Mouse (Mus musculus) myocyte (in vitro differentiated cells): Measurements from ENCODE around the gene Gm20696. TPM values are rescaled to one million over a fixed set of nuclear protein-coding genes. Genes with fewer than 3 reads are reported as not detected.

Experiments used
- H3K27me3 ChIP-seq: one replicate; pipeline ENCODE4 v1.6.1; 2011; ENCODE audit not compliant: control insufficient read depth, insufficient read depth, insufficient read length
- H3K36me3 ChIP-seq: one replicate; pipeline ENCODE4 v1.6.1; 2011; ENCODE audit not compliant: control insufficient read depth, insufficient read depth
- H3K4me2 ChIP-seq: one replicate; pipeline ENCODE4 v1.6.1; 2011; ENCODE audit warnings: low read depth, control low read depth
- H3K4me3 ChIP-seq: one replicate; pipeline ENCODE4 v1.5.1; 2011; ENCODE audit warnings: mild to moderate bottlenecking, control low read depth, moderate library complexity
- H3K79me2 ChIP-seq: one replicate; pipeline ENCODE4 v1.6.1; 2011; ENCODE audit not compliant: control insufficient read depth, insufficient read depth
- H3ac ChIP-seq: one replicate; pipeline ENCODE4 v1.6.1; 2011; ENCODE audit not compliant: control insufficient read depth, insufficient read length
- CEBPB ChIP-seq: IDR thresholded peaks from 2 replicates; pipeline ENCODE4 v1.6.1; 2011; ENCODE audit warnings: mild to moderate bottlenecking, moderate library complexity; ENCODE audit not compliant: poor library complexity, insufficient read depth, severe bottlenecking
- E2F4 ChIP-seq: IDR thresholded peaks from one replicate; pipeline ENCODE4 v1.6.1; 2011; ENCODE audit warnings: mild to moderate bottlenecking, control low read depth, moderate library complexity; ENCODE audit not compliant: insufficient read depth
- MAX ChIP-seq: IDR thresholded peaks from one replicate; pipeline ENCODE4 v1.6.1; 2011; ENCODE audit warnings: low read depth, mild to moderate bottlenecking, control low read depth
- MYOD1 ChIP-seq, 3 experiments: IDR thresholded peaks; one replicate each; pipeline ENCODE4 v1.6.1; 2011; ENCODE audit warnings: control low read depth in 2 of 3, low read depth in 2 of 3, mild to moderate bottlenecking in 2 of 3, moderate library complexity in 1 of 3; ENCODE audit not compliant: insufficient read length in 2 of 3, control insufficient read depth in 1 of 3
- MYOG ChIP-seq, 3 experiments: IDR thresholded peaks; one replicate each; pipeline ENCODE4 v1.6.1; 2011; ENCODE audit warnings: control low read depth in 2 of 3, low read depth in 2 of 3, mild to moderate bottlenecking in 2 of 3; ENCODE audit not compliant: insufficient read length in 2 of 3, control insufficient read depth in 1 of 3, insufficient read depth in 1 of 3
- POLR2A ChIP-seq: IDR thresholded peaks from one replicate; pipeline ENCODE4 v1.6.1; 2011; ENCODE audit warnings: low read depth, mild to moderate bottlenecking, control low read depth, moderate library complexity; ENCODE audit not compliant: insufficient read length
- POLR2AphosphoS2 ChIP-seq: IDR thresholded peaks from one replicate; pipeline ENCODE4 v1.6.1; 2011; ENCODE audit warnings: low read depth, control low read depth; ENCODE audit not compliant: insufficient read length
- REST ChIP-seq: IDR thresholded peaks from one replicate; pipeline ENCODE4 v1.6.1; 2011; ENCODE audit warnings: mild to moderate bottlenecking, control low read depth, moderate library complexity; ENCODE audit not compliant: insufficient read depth, insufficient read length
- TCF12 ChIP-seq: IDR thresholded peaks from one replicate; pipeline ENCODE4 v1.6.1; 2011; ENCODE audit warnings: mild to moderate bottlenecking, control low read depth; ENCODE audit not compliant: poor library complexity, insufficient read depth, severe bottlenecking
- TCF3 ChIP-seq: IDR thresholded peaks from one replicate; pipeline ENCODE4 v1.6.1; 2011; ENCODE audit warnings: low read depth, control low read depth; ENCODE audit not compliant: insufficient read length
- USF1 ChIP-seq: IDR thresholded peaks from one replicate; pipeline ENCODE4 v1.6.1; 2011; ENCODE audit warnings: low read depth, mild to moderate bottlenecking, control low read depth, moderate library complexity
- polyA plus RNA-seq: library from polyadenylated mRNA; unstranded; fragments of >200 nt; fragmentation: generic; extraction: Trizol; gene quantifications from one replicate; pipeline ENCODE4 v1.2.1, GENCODE M21; 2012; ENCODE audit warnings: missing spikeins

Gene Gm20696
- polyA plus RNA-seq, 1 experiment, result 0.13 TPM

DNA sequence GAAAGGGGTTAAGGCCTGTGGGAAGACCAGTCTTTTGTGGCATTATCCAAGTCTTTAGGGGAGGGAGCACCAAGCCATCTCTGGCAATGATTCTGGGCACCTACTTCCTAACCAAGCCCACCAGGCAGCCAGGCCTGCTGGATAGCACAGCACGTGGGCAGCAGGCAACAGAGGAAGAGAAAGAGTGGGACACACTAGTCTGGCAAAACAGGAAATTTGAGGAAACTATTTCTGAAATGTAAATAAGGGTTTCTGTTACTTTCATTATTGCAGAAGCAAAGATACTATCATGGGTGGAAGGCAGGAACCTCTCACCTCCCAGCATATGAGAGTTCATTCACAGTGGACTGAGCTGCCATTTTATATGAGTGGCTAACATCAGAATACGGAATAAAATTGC is 265.4 kb downstream of the Gm20696 start:
- no peaks in the 10 kb centered on the region for H3K36me3 ChIP-seq
- TF ChIP-seq TCF3 (no peak), REST (no peak), MYOG (IDR thresholded peaks at IDR 0.05; ENCODE audit: control insufficient read depth in 1 of 3, insufficient read depth in 1 of 3, insufficient read length in 2 of 3, low read depth in 2 of 3) (no peak), USF1 (no peak), POLR2A (no peak), MYOD1 (IDR thresholded peaks at IDR 0.05; ENCODE audit: control insufficient read depth in 1 of 3, insufficient read length in 2 of 3, low read depth in 2 of 3) (no peak)
- no peak overlapping the region for H3K4me3 ChIP-seq
- H3K27me3 ChIP-seq, result no peaks in the 10 kb centered on the region
- no peaks in the 10 kb centered on the region for H3K79me2 ChIP-seq
- no peak overlapping the region for H3K4me2 ChIP-seq
- no peak overlapping the region for H3ac ChIP-seq

GRCm38 (mm10) chr6:99395745-99396144 is 270.9 kb downstream of the Gm20696 start:
- TF ChIP-seq MYOD1 (IDR thresholded peaks at IDR 0.05; ENCODE audit: control insufficient read depth in 1 of 3, insufficient read length in 2 of 3, low read depth in 2 of 3) (no peak), USF1 (no peak), POLR2A (no peak)
- H3K4me2 ChIP-seq, result no peak overlapping the region
- H3K36me3 ChIP-seq, result no peaks in the 10 kb centered on the region
- H3ac ChIP-seq, result no peak overlapping the region
- no peaks in the 10 kb centered on the region for H3K79me2 ChIP-seq
- H3K27me3 ChIP-seq, result no peaks in the 10 kb centered on the region
- H3K4me3 ChIP-seq, result no peak overlapping the region

- no peak overlapping the region for H3K4me3 ChIP-seq
- no peak overlapping the region for H3ac ChIP-seq
Observed at GRCm38 (mm10) chr6:99394801-99395200, 271.8 kb downstream of the Gm20696 start.

DNA sequence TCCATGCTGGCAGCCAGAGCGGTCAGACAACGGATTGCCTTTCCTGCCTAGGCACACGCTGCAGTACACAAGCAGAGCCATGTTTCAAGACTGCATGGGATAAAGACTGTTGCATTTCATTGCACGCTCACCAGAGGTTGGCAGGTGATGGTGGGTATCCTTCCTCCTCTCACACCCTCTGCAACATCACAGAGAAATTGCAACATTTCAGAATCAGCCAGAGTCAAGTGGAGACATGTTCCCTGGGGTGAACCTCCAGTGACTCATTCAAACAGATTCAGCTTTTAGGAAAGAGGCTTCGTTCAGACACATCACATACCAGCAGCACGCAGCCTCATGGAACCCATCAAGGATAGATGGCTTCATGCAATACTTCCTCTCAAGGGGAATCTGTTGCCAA is 274.1 kb downstream of the Gm20696 start:
- H3K4me2 ChIP-seq, result no peak overlapping the region
- TF ChIP-seq CEBPB, result peak; percentile 71; the same call in 1 of the 2 replicates
- no peak for TF ChIP-seq TCF12
- no peak for TF ChIP-seq USF1
- H3K79me2 ChIP-seq, result no peaks in the 10 kb centered on the region
- H3K27me3 ChIP-seq, result no peaks in the 10 kb centered on the region
- H3ac ChIP-seq, result no peak overlapping the region
- no peaks in the 10 kb centered on the region for H3K36me3 ChIP-seq
- H3K4me3 ChIP-seq, result no peak overlapping the region

More at GRCm38 (mm10) chr6:99394801-99395200, 271.8 kb downstream of the Gm20696 start:
- no peaks in the 10 kb centered on the region for H3K36me3 ChIP-seq
- TF ChIP-seq REST (no peak), E2F4 (no peak), TCF3 (no peak), USF1 (no peak), MYOD1 (IDR thresholded peaks at IDR 0.05; ENCODE audit: control insufficient read depth in 1 of 3, insufficient read length in 2 of 3, low read depth in 2 of 3) (no peak), POLR2AphosphoS2 (no peak), MYOG (IDR thresholded peaks at IDR 0.05; ENCODE audit: control insufficient read depth in 1 of 3, insufficient read depth in 1 of 3, insufficient read length in 2 of 3, low read depth in 2 of 3) (no peak), MAX (no peak), TCF12 (no peak)
- H3K27me3 ChIP-seq, result no peaks in the 10 kb centered on the region
- no peak overlapping the region for H3K4me2 ChIP-seq
- H3K79me2 ChIP-seq, result no peaks in the 10 kb centered on the region

DNA sequence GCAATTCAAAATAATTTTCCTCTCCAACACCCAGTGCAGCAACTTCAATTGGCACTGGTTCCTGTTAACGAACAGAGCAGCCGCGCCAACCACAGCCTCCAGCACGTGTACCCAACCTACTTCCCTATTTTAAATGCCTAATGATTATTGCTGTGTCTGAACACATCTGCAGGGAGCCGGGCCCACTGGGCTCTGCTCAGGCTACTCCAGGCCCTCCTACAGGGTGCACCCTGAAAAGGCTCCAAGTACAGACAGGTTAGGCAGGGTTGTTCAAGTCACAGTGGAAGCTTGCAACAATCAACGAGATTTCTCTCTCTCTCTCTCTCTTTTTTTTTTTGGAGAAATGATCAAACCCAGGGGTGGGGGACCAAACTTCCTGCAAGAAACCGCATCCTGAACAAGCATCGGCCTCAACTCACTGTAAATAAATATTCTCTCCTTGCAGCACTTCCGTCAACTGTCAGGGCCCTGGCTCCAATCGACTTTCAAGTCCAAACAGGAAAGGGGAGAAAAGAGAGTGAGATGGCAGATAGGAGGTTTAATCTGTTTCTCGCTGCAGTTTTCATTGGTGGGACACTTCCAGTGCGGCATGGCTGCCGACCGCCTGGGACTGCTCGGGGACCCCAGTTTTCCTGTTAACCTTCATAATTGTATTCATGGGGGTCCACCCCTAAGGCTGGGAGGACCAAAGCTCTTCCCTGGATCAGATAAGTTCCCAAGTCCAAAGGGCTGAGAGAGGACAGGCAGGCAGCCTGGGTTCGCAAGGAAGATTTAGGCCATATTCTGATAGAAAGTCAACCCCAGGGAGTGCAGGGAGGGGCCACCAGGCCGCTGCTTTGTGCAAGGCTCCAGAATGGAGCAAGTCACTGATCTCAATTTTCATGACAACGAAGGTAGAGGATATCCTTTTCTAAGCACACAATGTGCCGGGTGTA is 277.6 kb downstream of the Gm20696 start:
- Histone ChIP-seq H3K36me3 (no peaks in the 10 kb centered on the region), H3K4me2 (no peak overlapping the region), H3K27me3 (no peaks in the 10 kb centered on the region), H3K4me3 (no peak overlapping the region), H3ac (no peak overlapping the region), H3K79me2 (no peaks in the 10 kb centered on the region)
- TF ChIP-seq MAX (no peak), TCF12 (no peak)

- H3K36me3 ChIP-seq, result no peaks in the 10 kb centered on the region
- H3K27me3 ChIP-seq, result no peaks in the 10 kb centered on the region
- no peak overlapping the region for H3K4me2 ChIP-seq
- no peak overlapping the region for H3K4me3 ChIP-seq
- TF ChIP-seq MYOG (IDR thresholded peaks at IDR 0.05; ENCODE audit: control insufficient read depth in 1 of 3, insufficient read depth in 1 of 3, insufficient read length in 2 of 3, low read depth in 2 of 3) (no peak), E2F4 (no peak), POLR2AphosphoS2 (no peak), MAX (no peak), POLR2A (no peak), CEBPB (no peak), REST (no peak), TCF12 (no peak)
- H3K79me2 ChIP-seq, result no peaks in the 10 kb centered on the region
- no peak overlapping the region for H3ac ChIP-seq
Observed at GRCm38 (mm10) chr6:99388023-99388422, 278.6 kb downstream of the Gm20696 start.
